Mouse (Mus musculus) WW6 (cell line): ENCODE data around the gene Xrcc6.
A peak's percentile ranks its signal among the peaks of the same experiment; 100 is the strongest.

Experiments
- DNase-seq: peaks from one replicate; pipeline ENCODE4 v3.0.0-alpha.2; 2013; ENCODE audit warnings: low read depth, low spot score

Gene Xrcc6

GRCm38 (mm10) chr15:81987646-81988045 is at the start of gene Xrcc6:
Xrcc6 (plus strand) TSS chr15:81987835.
- DNase-seq, result no peak

GRCm38 (mm10) chr15:81938246-81938645 is 49.4 kb upstream of the Xrcc6 start:
- DNase-seq, result no peak

DNA sequence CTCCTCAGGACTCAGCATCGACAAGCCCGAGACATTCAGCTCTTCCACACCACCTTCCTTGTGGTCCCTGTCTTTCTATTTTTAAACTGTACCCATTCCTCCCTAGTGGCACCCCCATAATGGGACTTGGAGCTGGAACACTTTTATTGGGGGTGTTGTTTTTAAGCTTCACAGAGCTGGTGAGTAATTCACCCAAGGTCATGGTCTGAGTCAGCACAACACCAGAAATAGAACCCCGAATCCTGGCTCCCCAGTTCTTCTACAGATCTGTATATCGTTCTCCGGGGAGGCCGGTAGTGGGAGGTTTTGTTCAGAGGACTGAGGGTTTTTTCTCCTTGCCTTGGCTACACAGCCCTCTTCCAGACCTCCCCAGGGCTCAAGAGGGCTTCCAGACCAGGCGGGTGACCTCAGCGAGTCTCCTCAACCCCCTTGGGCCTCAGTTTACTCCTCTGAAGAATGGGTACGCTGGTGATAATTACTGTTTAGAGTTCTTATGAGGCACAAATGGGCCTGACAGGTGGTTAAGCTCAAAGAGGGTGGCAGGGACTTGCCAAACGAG is 48.4 kb upstream of the Xrcc6 start:
- DNase-seq, result no peak

DNA sequence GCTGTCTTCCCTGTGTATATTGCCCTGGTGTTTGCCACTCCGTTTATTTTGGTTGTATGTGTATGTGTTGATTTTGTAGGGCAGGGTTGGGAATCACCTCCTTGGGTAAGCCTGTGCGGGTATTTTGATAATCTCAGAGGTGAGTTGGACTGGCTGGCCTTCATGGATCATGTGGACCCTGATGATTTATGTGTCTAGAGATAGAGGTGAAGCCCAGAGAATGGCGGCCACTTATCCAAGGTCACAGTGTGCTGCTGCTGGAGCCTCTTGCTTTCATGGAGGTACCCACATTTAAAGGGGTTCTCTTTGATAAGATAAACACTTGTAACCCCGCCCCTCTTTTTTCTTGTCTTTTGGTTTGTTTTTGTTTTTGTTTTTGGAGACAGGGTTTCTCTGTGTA is 47.9 kb upstream of the Xrcc6 start:
- no peak for DNase-seq

- DNase-seq, result no peak
Observed at GRCm38 (mm10) chr15:81940219-81940618, 47.4 kb upstream of the Xrcc6 start.

DNA sequence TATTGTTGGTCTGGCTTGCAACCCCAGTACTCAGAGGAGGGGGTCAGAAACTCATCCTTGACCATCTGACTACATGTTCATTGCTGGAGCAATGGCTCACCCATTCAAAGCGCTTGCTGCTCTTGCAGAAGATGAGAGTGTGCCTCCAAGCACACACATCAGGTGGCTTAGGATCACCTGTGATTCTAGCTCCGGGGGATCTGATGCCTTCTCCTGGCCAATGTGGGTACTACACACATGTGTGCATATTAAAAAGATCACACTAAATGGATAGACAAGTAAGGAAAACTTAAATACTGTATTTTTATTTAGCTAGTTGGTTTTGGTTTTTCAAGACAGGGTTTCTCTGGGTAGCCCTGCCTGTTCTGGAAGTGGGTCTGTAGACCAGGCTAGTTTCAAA is 46.6 kb upstream of the Xrcc6 start:
- DNase-seq, result no peak

DNA sequence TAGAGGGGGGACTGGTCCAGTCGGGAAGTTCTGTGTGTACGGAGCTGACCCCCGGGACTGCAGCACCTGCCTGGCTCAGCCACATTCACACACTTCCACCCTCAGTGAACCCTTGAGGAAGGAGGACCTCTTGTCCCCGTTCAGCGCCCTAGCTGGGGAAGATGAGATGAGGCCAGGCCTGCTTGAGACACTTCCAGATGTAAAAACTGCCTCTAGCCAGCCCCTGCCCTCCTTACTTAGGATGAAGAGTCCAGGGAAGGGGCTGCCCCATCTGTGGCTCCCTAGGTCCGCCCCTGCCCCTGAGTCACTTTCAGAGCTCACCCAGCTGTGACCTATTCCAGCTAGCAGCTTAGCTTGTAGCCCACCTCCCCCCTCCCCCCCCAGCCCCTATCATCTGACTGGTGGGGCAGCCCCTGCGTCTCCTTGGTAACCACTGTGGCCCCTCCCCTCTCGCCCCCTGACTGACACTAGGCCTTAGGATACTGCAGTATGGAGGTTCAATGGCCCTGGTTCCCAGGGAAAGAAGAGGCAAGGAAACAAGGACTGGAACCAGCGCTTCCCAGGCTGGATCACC is 44.4 kb upstream of the Xrcc6 start:
- DNase-seq, result no peak

GRCm38 (mm10) chr15:81949076-81949475 is 38.6 kb upstream of the Xrcc6 start:
- no peak for DNase-seq

- DNase-seq, result no peak
Observed at GRCm38 (mm10) chr15:81949476-81950131, 38.0 kb upstream of the Xrcc6 start.

GRCm38 (mm10) chr15:81950716-81951115 is 36.9 kb upstream of the Xrcc6 start:
- DNase-seq, result no peak

GRCm38 (mm10) chr15:81951159-81951558 is 36.5 kb upstream of the Xrcc6 start:
- DNase-seq, result no peak

- no peak for DNase-seq
Observed at GRCm38 (mm10) chr15:81952310-81952709, 35.3 kb upstream of the Xrcc6 start.

DNA sequence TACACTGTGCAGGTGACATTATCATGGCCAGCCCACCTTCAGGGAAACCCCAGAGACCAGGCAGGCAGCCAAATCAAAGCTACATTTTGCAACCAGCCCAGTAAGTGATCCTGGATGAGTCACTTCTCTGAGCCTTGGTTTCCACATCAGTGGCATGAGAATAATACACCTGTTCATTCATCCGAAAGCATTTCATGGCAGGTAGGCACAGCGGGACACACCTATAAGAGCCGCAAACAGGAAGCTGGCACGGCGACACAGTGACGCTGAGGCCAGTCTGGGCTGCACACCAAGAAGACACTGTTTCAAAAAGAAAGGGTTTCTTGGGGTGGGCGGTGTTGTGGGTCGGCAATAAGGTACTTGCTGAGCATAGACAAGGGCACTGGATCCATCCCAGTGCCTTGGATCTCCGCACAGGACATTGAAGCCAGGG is 33.5 kb upstream of the Xrcc6 start:
- no peak for DNase-seq

- no peak for DNase-seq
Observed at GRCm38 (mm10) chr15:81954716-81955115, 32.9 kb upstream of the Xrcc6 start.

GRCm38 (mm10) chr15:81955414-81955813 is 32.2 kb upstream of the Xrcc6 start:
- no peak for DNase-seq

- DNase-seq, result no peak
Observed at GRCm38 (mm10) chr15:81956457-81956856, 31.2 kb upstream of the Xrcc6 start.

GRCm38 (mm10) chr15:81957598-81957997 is 30.0 kb upstream of the Xrcc6 start:
- no peak for DNase-seq

- DNase-seq, result no peak
Observed at GRCm38 (mm10) chr15:81958906-81959305, 28.7 kb upstream of the Xrcc6 start.

DNA sequence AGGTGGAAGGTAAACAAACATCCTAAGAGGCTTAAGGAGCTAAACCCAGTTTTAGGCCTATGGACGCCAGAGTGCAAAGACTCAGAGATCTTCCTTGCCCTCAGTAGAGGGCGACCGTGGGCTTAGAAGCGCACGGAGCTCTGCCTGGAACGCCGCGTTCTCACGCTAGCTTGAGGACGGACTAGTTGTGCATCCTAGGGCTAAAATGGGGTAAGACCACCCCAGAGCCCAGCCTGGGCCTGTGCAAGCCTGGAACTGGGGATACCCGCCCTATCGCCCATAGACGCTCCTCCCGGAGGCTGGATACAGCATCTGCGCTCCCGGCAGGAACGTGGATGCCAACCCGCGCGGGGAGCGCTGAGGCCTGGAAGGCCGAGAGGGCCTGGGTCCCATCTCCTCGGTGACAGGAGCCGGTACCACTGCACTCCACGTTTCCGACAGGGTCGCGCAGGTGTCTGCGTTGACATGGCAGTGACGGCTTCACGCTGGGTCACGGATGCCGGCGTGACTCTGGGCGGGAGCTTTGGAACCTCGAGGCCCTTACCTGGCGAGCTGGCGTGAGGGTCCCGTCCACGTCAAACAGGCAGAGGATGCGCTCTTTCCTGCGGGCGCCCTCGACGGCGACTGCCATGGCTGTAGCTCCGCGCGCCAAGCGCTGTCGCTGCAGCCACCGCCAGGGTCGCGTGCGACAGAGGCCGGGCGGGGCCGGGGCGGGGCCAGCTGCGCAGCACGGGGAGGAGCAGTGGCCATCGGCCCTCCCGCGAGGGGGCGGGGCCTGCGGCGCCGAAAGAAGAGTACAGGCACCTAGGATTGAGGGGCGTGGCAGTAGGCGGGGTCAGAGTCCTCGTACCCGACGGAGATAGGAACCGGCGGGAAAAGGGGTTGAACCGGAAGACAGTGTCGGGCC is 27.2 kb upstream of the Xrcc6 start, which contains the start of gene Pmm1:
Pmm1 (minus strand) TSS at position 760 of the 907 bp plus-strand sequence.
- DNase-seq, result peak; percentile 93

DNA sequence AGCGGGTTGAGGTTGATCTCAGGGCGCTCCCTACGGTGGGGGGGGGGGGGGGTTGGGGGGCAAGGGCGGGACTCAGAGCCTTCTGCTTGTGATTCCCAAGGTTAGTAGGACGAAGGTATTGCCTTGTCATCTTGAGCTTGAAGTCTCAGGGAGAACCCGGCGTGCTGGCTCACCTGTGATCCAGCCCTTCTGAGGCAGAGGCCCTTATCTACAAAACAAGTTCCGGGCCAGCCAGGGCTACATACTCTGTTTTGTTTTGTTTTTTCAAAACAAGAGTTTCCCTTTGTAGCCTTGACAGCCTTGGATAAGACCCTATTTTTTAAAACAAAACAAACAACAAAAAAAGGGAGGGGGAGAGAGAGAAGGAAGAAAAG is 26.6 kb upstream of the Xrcc6 start:
- no peak for DNase-seq

DNA sequence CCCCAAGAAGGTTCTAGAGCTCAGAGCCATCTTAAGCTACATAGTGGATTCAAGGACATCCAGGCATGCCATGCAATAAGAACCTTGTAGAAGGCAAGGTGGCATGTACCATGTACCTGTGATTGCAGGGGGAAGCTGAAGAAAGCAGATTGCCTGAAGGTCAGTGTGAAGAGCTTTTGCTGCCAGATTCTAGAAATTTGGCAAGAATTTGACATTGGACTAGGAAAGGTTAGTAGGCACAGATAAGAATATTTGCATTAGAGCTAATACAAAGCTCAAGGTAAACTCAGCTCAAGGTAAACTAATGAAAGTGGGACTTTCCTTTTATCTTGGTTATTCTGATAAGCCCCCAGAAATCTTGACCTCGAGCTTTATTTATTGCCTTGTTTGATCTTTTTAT is 23.4 kb upstream of the Xrcc6 start:
- DNase-seq, result no peak

DNA sequence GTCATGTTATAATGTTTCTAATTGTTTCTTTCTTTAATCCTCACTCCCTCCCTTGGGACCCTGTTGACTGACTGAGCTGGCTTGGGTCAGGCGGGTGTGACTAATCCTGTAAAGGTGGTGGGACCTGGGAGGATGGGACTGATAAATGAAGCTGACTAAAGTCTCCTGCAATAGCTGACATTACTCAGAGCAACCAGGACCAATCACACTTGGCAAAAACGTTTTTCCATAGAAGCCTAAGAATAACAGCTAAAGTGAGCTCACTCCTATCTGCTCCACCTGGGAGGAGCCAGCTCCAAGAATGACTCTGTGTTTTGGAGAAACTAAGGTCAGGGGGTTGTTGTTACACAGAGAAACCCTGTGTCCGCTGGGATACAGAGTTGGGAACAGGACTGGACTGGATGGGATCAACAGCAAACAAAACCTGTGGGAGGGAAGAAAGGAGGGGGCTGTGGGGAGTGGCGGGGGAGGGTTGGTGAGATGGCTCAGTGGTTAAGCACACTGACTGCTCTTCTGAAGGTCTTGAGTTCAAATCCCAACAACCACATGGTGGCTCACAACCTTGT is 22.6 kb upstream of the Xrcc6 start:
- no peak for DNase-seq
